Mouse (Mus musculus) myocyte (in vitro differentiated cells): Measurements from ENCODE around the gene Coro2b. TPM values are rescaled to one million over a fixed set of nuclear protein-coding genes. Genes with fewer than 3 reads are reported as not detected.

ENCODE experiments used
- H3K27me3 ChIP-seq: one replicate; pipeline ENCODE4 v1.6.1; 2011; ENCODE audit not compliant: control insufficient read depth, insufficient read depth, insufficient read length
- H3K36me3 ChIP-seq: one replicate; pipeline ENCODE4 v1.6.1; 2011; ENCODE audit not compliant: control insufficient read depth, insufficient read depth
- H3K4me2 ChIP-seq: one replicate; pipeline ENCODE4 v1.6.1; 2011; ENCODE audit warnings: low read depth, control low read depth
- H3K4me3 ChIP-seq: one replicate; pipeline ENCODE4 v1.5.1; 2011; ENCODE audit warnings: mild to moderate bottlenecking, control low read depth, moderate library complexity
- H3K79me2 ChIP-seq: one replicate; pipeline ENCODE4 v1.6.1; 2011; ENCODE audit not compliant: control insufficient read depth, insufficient read depth
- H3ac ChIP-seq: one replicate; pipeline ENCODE4 v1.6.1; 2011; ENCODE audit not compliant: control insufficient read depth, insufficient read length
- CEBPB ChIP-seq: IDR thresholded peaks from 2 replicates; pipeline ENCODE4 v1.6.1; 2011; ENCODE audit warnings: mild to moderate bottlenecking, moderate library complexity; ENCODE audit not compliant: poor library complexity, insufficient read depth, severe bottlenecking
- E2F4 ChIP-seq: IDR thresholded peaks from one replicate; pipeline ENCODE4 v1.6.1; 2011; ENCODE audit warnings: mild to moderate bottlenecking, control low read depth, moderate library complexity; ENCODE audit not compliant: insufficient read depth
- MAX ChIP-seq: IDR thresholded peaks from one replicate; pipeline ENCODE4 v1.6.1; 2011; ENCODE audit warnings: low read depth, mild to moderate bottlenecking, control low read depth
- MYOD1 ChIP-seq, 3 experiments: IDR thresholded peaks; one replicate each; pipeline ENCODE4 v1.6.1; 2011; ENCODE audit warnings: control low read depth in 2 of 3, low read depth in 2 of 3, mild to moderate bottlenecking in 2 of 3, moderate library complexity in 1 of 3; ENCODE audit not compliant: insufficient read length in 2 of 3, control insufficient read depth in 1 of 3
- MYOG ChIP-seq, 3 experiments: IDR thresholded peaks; one replicate each; pipeline ENCODE4 v1.6.1; 2011; ENCODE audit warnings: control low read depth in 2 of 3, low read depth in 2 of 3, mild to moderate bottlenecking in 2 of 3; ENCODE audit not compliant: insufficient read length in 2 of 3, control insufficient read depth in 1 of 3, insufficient read depth in 1 of 3
- POLR2A ChIP-seq: IDR thresholded peaks from one replicate; pipeline ENCODE4 v1.6.1; 2011; ENCODE audit warnings: low read depth, mild to moderate bottlenecking, control low read depth, moderate library complexity; ENCODE audit not compliant: insufficient read length
- POLR2AphosphoS2 ChIP-seq: IDR thresholded peaks from one replicate; pipeline ENCODE4 v1.6.1; 2011; ENCODE audit warnings: low read depth, control low read depth; ENCODE audit not compliant: insufficient read length
- REST ChIP-seq: IDR thresholded peaks from one replicate; pipeline ENCODE4 v1.6.1; 2011; ENCODE audit warnings: mild to moderate bottlenecking, control low read depth, moderate library complexity; ENCODE audit not compliant: insufficient read depth, insufficient read length
- SRF ChIP-seq: IDR thresholded peaks from one replicate; pipeline ENCODE4 v1.6.1; 2011; ENCODE audit warnings: low read depth; ENCODE audit not compliant: control insufficient read depth, insufficient read length
- TCF12 ChIP-seq: IDR thresholded peaks from one replicate; pipeline ENCODE4 v1.6.1; 2011; ENCODE audit warnings: mild to moderate bottlenecking, control low read depth; ENCODE audit not compliant: poor library complexity, insufficient read depth, severe bottlenecking
- TCF3 ChIP-seq: IDR thresholded peaks from one replicate; pipeline ENCODE4 v1.6.1; 2011; ENCODE audit warnings: low read depth, control low read depth; ENCODE audit not compliant: insufficient read length
- USF1 ChIP-seq: IDR thresholded peaks from one replicate; pipeline ENCODE4 v1.6.1; 2011; ENCODE audit warnings: low read depth, mild to moderate bottlenecking, control low read depth, moderate library complexity
- polyA plus RNA-seq: library from polyadenylated mRNA; unstranded; fragments of >200 nt; fragmentation: generic; extraction: Trizol; gene quantifications from one replicate; pipeline ENCODE4 v1.2.1, GENCODE M21; 2012; ENCODE audit warnings: missing spikeins

The Coro2b gene
- polyA plus RNA-seq, 1 experiment: 21.3 TPM

DNA sequence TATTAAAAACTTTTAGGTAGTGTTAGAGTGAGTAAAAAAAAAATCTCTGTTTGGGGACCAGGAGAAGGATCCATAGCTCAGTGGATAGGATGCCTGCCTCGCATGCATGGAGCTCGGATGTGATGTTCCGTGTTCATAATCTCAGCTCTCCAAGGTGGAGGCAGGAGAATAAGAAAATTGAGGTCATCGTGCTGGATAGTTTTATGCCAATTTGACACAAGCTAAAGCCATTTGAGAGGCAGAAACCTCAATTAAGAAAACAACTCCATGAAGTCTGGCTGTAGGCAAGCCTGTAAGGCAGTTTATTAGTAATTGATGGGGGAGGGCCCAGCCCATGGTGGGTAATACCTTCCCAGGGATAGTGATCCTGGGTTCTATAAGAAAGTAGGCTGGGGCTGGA is 23.6 kb upstream of the Coro2b start:
- Histone ChIP-seq H3K4me3 (no peak overlapping the region), H3ac (no peak overlapping the region), H3K4me2 (peak overlapping the region; percentile 38), H3K36me3 (no peaks in the 10 kb centered on the region), H3K27me3 (no peaks in the 10 kb centered on the region), H3K79me2 (no peaks in the 10 kb centered on the region)
- TF ChIP-seq CEBPB: no peak

DNA sequence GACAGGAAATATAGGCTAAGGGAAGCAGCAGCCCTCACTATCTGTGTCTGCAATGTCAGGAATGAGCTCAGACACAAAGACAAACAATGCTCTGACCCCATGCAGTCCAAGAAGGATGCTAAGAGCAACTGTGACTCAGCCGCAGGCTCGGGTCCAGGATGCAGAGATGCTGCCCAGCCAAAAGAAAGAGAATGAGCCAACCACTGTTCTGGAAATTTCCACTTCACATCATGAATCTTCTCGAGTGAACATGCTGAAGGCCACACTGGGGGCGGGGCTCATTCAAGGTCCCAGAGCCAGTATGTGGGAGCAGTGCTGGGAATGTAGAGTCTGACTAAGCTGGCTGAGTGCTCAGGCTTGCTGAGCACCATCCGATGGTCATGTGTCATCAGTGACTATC is 23.2 kb upstream of the Coro2b start:
- H3ac ChIP-seq: no peak overlapping the region
- no peaks in the 10 kb centered on the region for H3K27me3 ChIP-seq
- H3K79me2 ChIP-seq: no peaks in the 10 kb centered on the region
- TF ChIP-seq MYOD1 (IDR thresholded peaks at IDR 0.05; ENCODE audit: control insufficient read depth in 1 of 3, insufficient read length in 2 of 3, low read depth in 2 of 3): no peak
- no peak for TF ChIP-seq SRF
- no peak for TF ChIP-seq POLR2AphosphoS2
- no peak for TF ChIP-seq TCF3
- TF ChIP-seq TCF12: no peak
- no peak for TF ChIP-seq E2F4
- no peak for TF ChIP-seq MYOG (IDR thresholded peaks at IDR 0.05; ENCODE audit: control insufficient read depth in 1 of 3, insufficient read depth in 1 of 3, insufficient read length in 2 of 3, low read depth in 2 of 3)
- TF ChIP-seq USF1: no peak
- no peak for TF ChIP-seq CEBPB
- H3K36me3 ChIP-seq: no peaks in the 10 kb centered on the region
- H3K4me2 ChIP-seq: peak overlapping the region; percentile 61
- H3K4me3 ChIP-seq: no peak overlapping the region

- Histone ChIP-seq H3K27me3 (no peaks in the 10 kb centered on the region), H3K4me3 (no peak overlapping the region), H3K79me2 (no peaks in the 10 kb centered on the region), H3K36me3 (no peaks in the 10 kb centered on the region), H3K4me2 (peak overlapping the region; percentile 61), H3ac (no peak overlapping the region)
- no peak for TF ChIP-seq POLR2AphosphoS2
- TF ChIP-seq REST: no peak
- TF ChIP-seq POLR2A: no peak
- no peak for TF ChIP-seq CEBPB
- TF ChIP-seq MYOG (IDR thresholded peaks at IDR 0.05; ENCODE audit: control insufficient read depth in 1 of 3, insufficient read depth in 1 of 3, insufficient read length in 2 of 3, low read depth in 2 of 3): no peak
- no peak for TF ChIP-seq MYOD1 (IDR thresholded peaks at IDR 0.05; ENCODE audit: control insufficient read depth in 1 of 3, insufficient read length in 2 of 3, low read depth in 2 of 3)
- no peak for TF ChIP-seq USF1
- no peak for TF ChIP-seq SRF
- no peak for TF ChIP-seq TCF12
- no peak for TF ChIP-seq E2F4
- TF ChIP-seq MAX: no peak
- TF ChIP-seq TCF3: no peak
Measured at GRCm38 (mm10) chr9:62559446-62559845, 22.6 kb upstream of the Coro2b start.

DNA sequence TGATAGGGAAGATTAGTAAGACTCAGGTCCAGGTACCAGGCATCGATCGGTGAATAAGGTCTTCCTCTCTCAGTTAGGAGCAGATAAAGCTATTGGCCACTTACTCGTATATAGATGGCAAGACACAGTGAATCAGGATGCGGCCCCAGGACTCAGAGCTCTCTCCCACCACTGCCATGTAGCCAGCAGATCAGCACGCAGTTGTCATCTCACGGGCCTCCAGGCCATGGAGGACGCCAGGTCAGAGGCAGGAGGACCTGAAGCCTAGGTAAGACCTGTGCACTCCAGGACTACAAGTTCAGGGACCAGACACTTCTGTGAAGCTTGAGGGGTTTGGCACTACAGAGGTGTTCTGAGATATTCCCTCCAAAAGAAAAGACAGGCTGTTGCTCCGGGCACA is 21.2 kb upstream of the Coro2b start:
- Histone ChIP-seq H3K79me2 (no peaks in the 10 kb centered on the region), H3ac (no peak overlapping the region), H3K4me3 (no peak overlapping the region), H3K36me3 (no peaks in the 10 kb centered on the region), H3K4me2 (no peak overlapping the region), H3K27me3 (no peaks in the 10 kb centered on the region)
- no peak for TF ChIP-seq USF1
- no peak for TF ChIP-seq TCF12
- no peak for TF ChIP-seq REST
- TF ChIP-seq SRF: no peak
- no peak for TF ChIP-seq CEBPB
- TF ChIP-seq MYOG (IDR thresholded peaks at IDR 0.05; ENCODE audit: control insufficient read depth in 1 of 3, insufficient read depth in 1 of 3, insufficient read length in 2 of 3, low read depth in 2 of 3): no peak
- no peak for TF ChIP-seq E2F4

- Histone ChIP-seq H3K4me2 (no peak overlapping the region), H3K36me3 (no peaks in the 10 kb centered on the region), H3K79me2 (no peaks in the 10 kb centered on the region), H3K4me3 (no peak overlapping the region), H3K27me3 (no peaks in the 10 kb centered on the region), H3ac (no peak overlapping the region)
- TF ChIP-seq REST (no peak), E2F4 (no peak), MAX (no peak), SRF (no peak), CEBPB (no peak), POLR2A (no peak), TCF3 (no peak), MYOD1 (IDR thresholded peaks at IDR 0.05; ENCODE audit: control insufficient read depth in 1 of 3, insufficient read length in 2 of 3, low read depth in 2 of 3) (no peak), TCF12 (no peak), MYOG (IDR thresholded peaks at IDR 0.05; ENCODE audit: control insufficient read depth in 1 of 3, insufficient read depth in 1 of 3, insufficient read length in 2 of 3, low read depth in 2 of 3) (no peak)
Measured at GRCm38 (mm10) chr9:62556748-62557147, 19.9 kb upstream of the Coro2b start.
